Mouse (Mus musculus): ENCODE data around the gene Skor1. TPM values are rescaled to one million over a fixed set of nuclear protein-coding genes. Genes with fewer than 3 reads are reported as not detected.

The Skor1 gene
- polyA plus RNA-seq, 1 experiment from 2014 or later = 5.0 TPM

GRCm38 (mm10) chr9:63092567-63092966 lies 56.2 kb downstream of the Skor1 start:
- Histone ChIP-seq H3K36me3 (ENCODE audit: control insufficient read depth, insufficient read depth, low read length) (no peaks in the 10 kb centered on the region), H3K4me1 (ENCODE audit: control insufficient read depth, insufficient read depth, low read length) (peaks cover 28% of the 10 kb centered on the region), H3K4me3 (replicated peaks; ENCODE audit: low read depth, low read length) (peak overlapping the region; percentile 22; the same call in 1 of the 2 replicates), H3K27ac (replicated peaks; ENCODE audit: low read depth, low read length) (peak overlapping the region; percentile 82), H3K9me3 (ENCODE audit: control insufficient read depth, low read length) (no peaks in the 10 kb centered on the region), H3K27me3 (ENCODE audit: control insufficient read depth, insufficient read depth, low read length) (no peaks in the 10 kb centered on the region), H3K4me2 (ENCODE audit: low read length) (peak overlapping the region; percentile 49), H3K9ac (replicated peaks; ENCODE audit: low read length) (no peak overlapping the region; the same call in 1 of the 2 replicates)
- DNase-seq (peak; percentile 52), ATAC-seq (ENCODE audit: low FRiP score, low TSS enrichment) (peak; percentile 37; the same call in 1 of the 2 replicates)
- 5% methylated on average over 6 of the region's 6 CpGs for WGBS

GRCm38 (mm10) chr9:63091971-63092528 lies 56.7 kb downstream of the Skor1 start:
- Histone ChIP-seq H3K27ac (replicated peaks; ENCODE audit: low read depth, low read length) (peak overlapping the region; percentile 82), H3K4me1 (ENCODE audit: control insufficient read depth, insufficient read depth, low read length) (peaks cover 28% of the 10 kb centered on the region), H3K9ac (replicated peaks; ENCODE audit: low read length) (no peak overlapping the region; the same call in 1 of the 2 replicates), H3K9me3 (ENCODE audit: control insufficient read depth, low read length) (no peaks in the 10 kb centered on the region), H3K4me3 (replicated peaks; ENCODE audit: low read depth, low read length) (peak overlapping the region; percentile 22), H3K4me2 (ENCODE audit: low read length) (peak overlapping the region; percentile 49), H3K36me3 (ENCODE audit: control insufficient read depth, insufficient read depth, low read length) (no peaks in the 10 kb centered on the region), H3K27me3 (ENCODE audit: control insufficient read depth, insufficient read depth, low read length) (no peaks in the 10 kb centered on the region)
- peak; percentile 84 for DNase-seq
- ATAC-seq (ENCODE audit: low FRiP score, low TSS enrichment) = peak; percentile 78
- under 1% methylated on average over 13 of the region's 13 CpGs for WGBS

GRCm38 (mm10) chr9:63091101-63091921 lies 57.5 kb downstream of the Skor1 start:
- ATAC-seq (ENCODE audit: low FRiP score, low TSS enrichment) (no peak), DNase-seq (peak; percentile 57)
- Histone ChIP-seq H3K4me3 (replicated peaks; ENCODE audit: low read depth, low read length) (no peak overlapping the region), H3K4me1 (ENCODE audit: control insufficient read depth, insufficient read depth, low read length) (peaks cover 28% of the 10 kb centered on the region), H3K4me2 (ENCODE audit: low read length) (peak overlapping the region; percentile 49), H3K27me3 (ENCODE audit: control insufficient read depth, insufficient read depth, low read length) (no peaks in the 10 kb centered on the region), H3K9me3 (ENCODE audit: control insufficient read depth, low read length) (no peaks in the 10 kb centered on the region), H3K36me3 (ENCODE audit: control insufficient read depth, insufficient read depth, low read length) (no peaks in the 10 kb centered on the region), H3K9ac (replicated peaks; ENCODE audit: low read length) (no peak overlapping the region), H3K27ac (replicated peaks; ENCODE audit: low read depth, low read length) (peak overlapping the region; percentile 82)
- 14% methylated on average over 23 of the region's 23 CpGs for WGBS

- peaks cover 28% of the 10 kb centered on the region for H3K4me1 ChIP-seq (ENCODE audit: control insufficient read depth, insufficient read depth, low read length)
- no peak overlapping the region for H3K4me3 ChIP-seq (replicated peaks; ENCODE audit: low read depth, low read length)
- ATAC-seq (ENCODE audit: low FRiP score, low TSS enrichment) (no peak), DNase-seq (no peak)
- no peaks in the 10 kb centered on the region for H3K27me3 ChIP-seq (ENCODE audit: control insufficient read depth, insufficient read depth, low read length)
- no peaks in the 10 kb centered on the region for H3K9me3 ChIP-seq (ENCODE audit: control insufficient read depth, low read length)
- H3K36me3 ChIP-seq (ENCODE audit: control insufficient read depth, insufficient read depth, low read length) = no peaks in the 10 kb centered on the region
- 95% methylated on average over 4 of the region's 4 CpGs for WGBS
- no peak overlapping the region for H3K4me2 ChIP-seq (ENCODE audit: low read length)
- H3K27ac ChIP-seq (replicated peaks; ENCODE audit: low read depth, low read length) = no peak overlapping the region
- no peak overlapping the region for H3K9ac ChIP-seq (replicated peaks; ENCODE audit: low read length)
Observed at GRCm38 (mm10) chr9:63089141-63089540, 59.6 kb downstream of the Skor1 start.

Other genes with a start within 250 kb of the Skor1 start
- gene Pias1, start 161.0 kb downstream of the Skor1 start, polyA plus RNA-seq (2014; fragmentation: Nextera tagmentation; extraction: Ambion mirVana) = 65.4 and 66.9 TPM in 2 replicates
- gene Map2k5, start 228.9 kb upstream of the Skor1 start, polyA plus RNA-seq (2014; fragmentation: Nextera tagmentation; extraction: Ambion mirVana) = 40.3 and 43.9 TPM in 2 replicates